Mouse (Mus musculus) C2C12 (cell line): ENCODE measurements around the gene Mtch2. TPM values are rescaled to one million over a fixed set of nuclear protein-coding genes. Genes with fewer than 3 reads are reported as not detected.

Experiments
- H3K27me3 ChIP-seq: one replicate; pipeline ENCODE4 v1.6.1; 2011; ENCODE audit not compliant: control insufficient read depth, insufficient read depth, insufficient read length
- H3K36me3 ChIP-seq: one replicate; pipeline ENCODE4 v1.6.1; 2011; ENCODE audit not compliant: control insufficient read depth, insufficient read depth
- H3K4me3 ChIP-seq: one replicate; pipeline ENCODE4 v1.5.1; 2011; ENCODE audit warnings: mild to moderate bottlenecking, control low read depth; ENCODE audit not compliant: poor library complexity, insufficient read depth, severe bottlenecking
- H3K79me2 ChIP-seq: one replicate; pipeline ENCODE4 v1.6.1; 2011; ENCODE audit not compliant: control insufficient read depth, insufficient read depth
- H3K79me3 ChIP-seq: one replicate; pipeline ENCODE4 v1.6.1; 2011; ENCODE audit warnings: low read depth, control low read depth
- H3ac ChIP-seq: one replicate; pipeline ENCODE3; 2011; ENCODE audit warnings: low read depth; ENCODE audit not compliant: control insufficient read depth, insufficient read length
- CEBPB ChIP-seq: IDR thresholded peaks from one replicate; pipeline ENCODE4 v1.6.1; 2011; ENCODE audit warnings: low read depth, mild to moderate bottlenecking, control low read depth, moderate library complexity
- CTCF ChIP-seq: IDR thresholded peaks from one replicate; pipeline ENCODE4 v1.5.1; 2011; ENCODE audit not compliant: control insufficient read depth, insufficient read depth, insufficient read length
- FOSL1 ChIP-seq: IDR thresholded peaks from one replicate; pipeline ENCODE4 v1.8.0; 2011; ENCODE audit warnings: mild to moderate bottlenecking, low read length; ENCODE audit not compliant: poor library complexity, insufficient read depth, severe bottlenecking
- MAX ChIP-seq: IDR thresholded peaks from one replicate; pipeline ENCODE4 v1.6.1; 2011; ENCODE audit warnings: mild to moderate bottlenecking, control low read depth
- MYOD1 ChIP-seq: IDR thresholded peaks from one replicate; pipeline ENCODE4 v1.6.1; 2011; ENCODE audit warnings: low read depth; ENCODE audit not compliant: control insufficient read depth, insufficient read length
- MYOG ChIP-seq: IDR thresholded peaks from one replicate; pipeline ENCODE4 v1.6.1; 2011; ENCODE audit not compliant: control insufficient read depth, insufficient read length; ENCODE audit errors: extremely low read depth
- USF1 ChIP-seq: IDR thresholded peaks from one replicate; pipeline ENCODE4 v1.6.1; 2011; ENCODE audit warnings: low read depth, mild to moderate bottlenecking, control low read depth, moderate library complexity
- polyA plus RNA-seq: library from polyadenylated mRNA; unstranded; fragments of >200 nt; fragmentation: generic; extraction: Trizol; gene quantifications from one replicate; pipeline ENCODE4 v1.2.1, GENCODE M21; 2012; ENCODE audit warnings: missing spikeins

Gene Mtch2
- polyA plus RNA-seq, 1 experiment = 146 TPM

- Histone ChIP-seq H3K79me2 (no peaks in the 10 kb centered on the region), H3K79me3 (no peaks in the 10 kb centered on the region), H3ac (no peak overlapping the region), H3K36me3 (no peaks in the 10 kb centered on the region), H3K27me3 (peaks cover 3% of the 10 kb centered on the region), H3K4me3 (no peak overlapping the region)
- TF ChIP-seq MAX = no peak
Measured at GRCm38 (mm10) chr2:90877584-90878259, 30.8 kb downstream of the Mtch2 start.

DNA sequence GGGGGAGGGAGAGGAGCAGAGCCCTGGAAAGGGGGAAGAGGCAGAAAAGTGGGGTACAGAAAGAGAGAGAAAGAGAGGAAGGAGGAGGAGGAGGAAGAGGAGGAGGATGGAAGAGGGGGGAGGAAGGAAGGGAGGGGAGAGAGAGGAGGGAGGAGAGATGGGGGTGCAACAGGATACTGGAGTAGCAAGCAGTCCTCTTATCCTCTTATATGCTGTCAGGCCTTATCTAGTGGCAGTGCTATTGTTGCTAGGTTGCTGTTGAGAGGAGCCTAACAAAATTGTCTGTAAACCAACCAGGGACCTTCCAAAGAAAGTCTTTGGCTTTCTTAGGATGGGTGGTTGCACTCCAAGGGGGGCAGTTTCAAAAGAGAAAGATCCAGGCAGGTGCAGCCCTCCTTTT, 32.5 kb downstream of the Mtch2 start:
- TF ChIP-seq CTCF (no peak), MYOG (no peak), USF1 (no peak), FOSL1 (no peak), CEBPB (no peak)
- Histone ChIP-seq H3K4me3 (no peak overlapping the region), H3K36me3 (no peaks in the 10 kb centered on the region), H3K79me2 (no peaks in the 10 kb centered on the region), H3K79me3 (no peaks in the 10 kb centered on the region), H3K27me3 (peaks cover 7% of the 10 kb centered on the region), H3ac (no peak overlapping the region)

DNA sequence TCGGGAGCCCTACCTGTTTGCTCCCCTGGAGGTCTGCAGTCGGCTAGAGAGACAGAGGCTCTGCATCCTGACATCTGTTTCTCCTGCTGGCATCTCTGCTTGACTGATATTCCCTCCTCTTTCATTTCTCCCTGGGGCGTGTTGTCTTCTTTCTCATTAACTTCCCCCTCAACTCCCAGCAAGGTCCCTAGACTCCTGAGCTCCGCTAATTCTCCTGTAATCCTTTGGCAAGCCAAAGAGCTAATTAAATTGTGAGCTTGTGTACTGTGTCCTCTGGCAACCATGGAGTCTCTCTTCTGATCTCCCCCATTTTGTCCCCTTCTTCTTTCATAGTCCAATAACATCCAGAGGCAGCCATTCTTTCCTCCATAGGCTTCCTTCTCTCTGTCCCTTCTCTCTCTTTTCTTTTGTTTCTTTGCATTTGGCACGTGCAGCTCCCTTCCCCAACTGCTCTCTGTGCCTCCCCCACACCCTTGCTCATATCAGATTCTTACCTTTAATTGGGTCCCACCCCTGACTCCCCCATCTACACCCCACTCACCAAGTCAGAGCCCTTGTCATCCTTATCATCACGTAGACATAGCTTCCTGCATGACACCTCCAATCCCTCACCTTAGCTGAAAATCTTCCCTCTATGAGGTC, 33.3 kb downstream of the Mtch2 start:
- no peaks in the 10 kb centered on the region for H3K36me3 ChIP-seq
- no peak overlapping the region for H3ac ChIP-seq
- no peaks in the 10 kb centered on the region for H3K79me3 ChIP-seq
- no peak overlapping the region for H3K4me3 ChIP-seq
- peaks cover 15% of the 10 kb centered on the region for H3K27me3 ChIP-seq
- TF ChIP-seq MYOD1 (no peak), FOSL1 (no peak), CEBPB (no peak), CTCF (no peak), MAX (no peak), MYOG (no peak), USF1 (no peak)
- no peaks in the 10 kb centered on the region for H3K79me2 ChIP-seq

DNA sequence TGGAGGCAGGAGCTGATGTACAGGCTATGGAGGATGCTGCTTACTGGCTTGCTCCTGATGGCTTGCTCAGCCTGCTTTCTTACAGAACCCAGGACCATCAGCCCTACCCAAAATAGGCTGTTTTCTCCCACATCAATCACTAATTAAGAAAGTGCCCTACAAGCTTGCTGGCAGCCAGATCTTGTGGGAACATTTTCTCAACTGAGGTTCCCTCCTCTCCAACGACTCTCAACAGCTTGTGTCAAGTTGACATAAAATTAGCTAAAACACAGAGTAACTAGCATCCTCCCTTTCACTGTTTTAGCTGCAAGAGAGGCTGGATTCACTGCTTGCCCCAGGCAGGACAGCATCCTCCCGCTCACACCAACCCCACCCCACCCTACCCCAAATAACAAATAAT, 34.9 kb downstream of the Mtch2 start:
- TF ChIP-seq MAX (no peak), CEBPB (no peak), MYOD1 (no peak), USF1 (no peak), CTCF (no peak), FOSL1 (no peak), MYOG (no peak)
- H3K27me3 ChIP-seq = peaks cover 29% of the 10 kb centered on the region
- H3ac ChIP-seq = no peak overlapping the region
- no peaks in the 10 kb centered on the region for H3K79me3 ChIP-seq
- H3K4me3 ChIP-seq = no peak overlapping the region
- H3K79me2 ChIP-seq = no peaks in the 10 kb centered on the region
- no peaks in the 10 kb centered on the region for H3K36me3 ChIP-seq

DNA sequence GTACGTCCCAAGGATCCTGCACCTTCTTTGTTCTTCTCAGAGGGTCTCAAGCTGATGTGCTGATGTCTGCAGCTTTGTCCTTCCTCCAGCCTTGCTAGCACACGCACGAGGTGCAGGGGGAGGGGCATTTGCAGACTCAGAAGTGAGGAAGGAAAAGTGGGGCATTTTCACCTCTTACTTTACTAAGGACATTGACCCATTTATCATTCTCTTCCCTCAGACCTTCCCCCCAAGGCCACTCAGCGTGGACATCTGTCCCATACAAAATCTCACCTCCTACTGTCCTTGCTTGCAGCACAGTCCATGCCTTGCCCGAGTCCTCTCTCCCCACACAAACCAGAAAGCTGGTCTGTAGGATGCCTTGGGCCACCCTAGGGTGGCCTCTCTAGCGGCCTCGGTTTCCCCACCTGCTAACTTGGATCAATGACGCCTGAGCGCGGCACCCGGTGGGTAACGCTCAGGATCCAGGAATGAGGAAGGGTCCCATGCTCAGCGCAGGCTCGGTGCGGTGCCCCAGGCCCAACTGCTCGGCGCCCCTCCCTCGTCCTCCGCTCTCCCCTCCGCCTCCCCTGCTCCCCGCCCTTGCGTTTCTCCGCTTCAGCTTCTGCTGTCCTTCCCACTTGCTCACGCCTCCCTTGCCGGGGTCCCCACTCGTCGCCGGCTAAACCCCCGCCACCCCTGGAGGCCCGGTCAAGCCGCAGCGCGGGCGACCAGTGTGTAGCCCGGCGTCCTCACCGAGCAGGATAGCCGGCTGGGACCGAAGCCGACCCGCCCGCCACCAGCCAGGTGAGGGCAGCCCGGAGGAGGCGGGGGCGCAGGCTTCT, 38.5 kb downstream of the Mtch2 start, which contains the start of gene C1qtnf4:
Gene C1qtnf4 (plus strand): TSS at position 643 of the 824 bp plus-strand sequence.
- no peaks in the 10 kb centered on the region for H3K79me3 ChIP-seq
- H3K4me3 ChIP-seq = no peak within 1 kb of the TSS

More for the DNA sequence above, 38.5 kb downstream of the Mtch2 start, which contains the start of gene C1qtnf4:
- Histone ChIP-seq H3K36me3 (no peaks in the 10 kb centered on the region), H3K27me3 (peaks cover 31% of the 10 kb centered on the region), H3K79me2 (no peaks in the 10 kb centered on the region), H3ac (no peak within 1 kb of the TSS)
- TF ChIP-seq CTCF (no peak), CEBPB (no peak), USF1 (no peak), MYOG (no peak), MYOD1 (no peak), MAX (no peak), FOSL1 (no peak)
